In the genomic region with DNA sequence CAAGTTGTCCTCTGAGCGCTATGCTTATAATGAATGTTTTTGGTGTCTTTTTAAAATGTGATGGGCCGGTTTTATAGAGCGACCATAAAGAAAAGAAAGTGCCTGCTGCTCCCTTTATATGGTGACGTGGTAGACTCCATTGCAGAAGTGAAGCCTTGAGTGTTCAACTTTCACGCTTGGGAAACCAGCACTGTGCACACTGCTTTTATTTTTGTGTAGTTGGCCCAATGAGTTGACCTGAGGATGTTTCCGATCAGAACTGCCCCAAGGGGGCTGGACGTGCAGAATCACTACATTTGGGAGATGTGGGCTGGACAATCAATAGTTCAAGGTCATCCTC, we compare ENCODE assay signal across 10 mouse cellular contexts. TPM values are rescaled to one million over a fixed set of nuclear protein-coding genes. Genes with fewer than 3 reads are reported as not detected.
DNase-seq lines count a peak whose midpoint lies in the region; ATAC-seq lines count a peak whose summit lies in the region.
"Had no signal": no experiment of that assay in that cellular context is flagged by ENCODE, and none has a peak within 500 bp of the region (broad histone marks: within the 10 kb centered on the region; RNA-seq: fewer than 3 reads in every experiment).

No protein-coding gene starts in this region.

- WGBS in kidney, embryonic 15.5 days = 74% methylated on average over 7 of the region's 7 CpGs
- 80% methylated on average over 7 of the region's 7 CpGs for WGBS in hindbrain, embryonic 15.5 days
- WGBS in midbrain, embryonic 16.5 days = 82% methylated on average over 7 of the region's 7 CpGs

- H3K27ac ChIP-seq in kidney, embryonic 15.5 days = 0 out of 2 replicates have a peak overlapping the region, but pooled peaks have one; percentile 10
- peak overlapping the region; percentile 49 for H3K27ac ChIP-seq in brown adipose tissue, adult 24 weeks (replicated peaks; ENCODE audit: low read depth, low read length)
- peak overlapping the region; percentile 99; the same call in 1 of the 2 replicates for H3K27ac ChIP-seq in hindbrain, embryonic 15.5 days (replicated peaks)
- no peak overlapping the region for H3K27ac ChIP-seq in midbrain, embryonic 16.5 days (ENCODE audit: low read length)

- H3K27me3 ChIP-seq in kidney, embryonic 15.5 days = no peaks in the 10 kb centered on the region
- no peaks in the 10 kb centered on the region for H3K27me3 ChIP-seq in hindbrain, embryonic 15.5 days
- H3K27me3 ChIP-seq in midbrain, embryonic 16.5 days (ENCODE audit: control insufficient read depth, insufficient read depth, low read depth, low read length) = no peaks in the 10 kb centered on the region

- no peak for DNase-seq in kidney, postnatal 4 days
- no peak for DNase-seq in urinary bladder, adult 18-20 months (ENCODE audit: low spot score in 2 of 2)
- no peak for DNase-seq in left cerebral cortex, adult 8-10 months (ENCODE audit: low spot score in 2 of 2)
- DNase-seq in frontal cortex, postnatal 10 days (ENCODE audit: low spot score in 2 of 2) = no peak
- DNase-seq: spleen, adult 18-20 months had no signal

- no peak for ATAC-seq in kidney, embryonic 15.5 days (replicated peaks; ENCODE audit: low FRiP score)
- no peak for ATAC-seq in hindbrain, embryonic 15.5 days (ENCODE audit: low FRiP score, low read depth)
- ATAC-seq in midbrain, embryonic 16.5 days = no peak

- no peaks in the 10 kb centered on the region for H3K36me3 ChIP-seq in kidney, embryonic 15.5 days
- H3K36me3 ChIP-seq in hindbrain, embryonic 15.5 days = no peaks in the 10 kb centered on the region
- no peaks in the 10 kb centered on the region for H3K36me3 ChIP-seq in midbrain, embryonic 16.5 days (ENCODE audit: control insufficient read depth, insufficient read depth, low read length)

- H3K9ac ChIP-seq in kidney, embryonic 15.5 days = peak overlapping the region; percentile 86
- H3K9ac ChIP-seq in hindbrain, embryonic 15.5 days = peak overlapping the region; percentile 82; the same call in 1 of the 2 replicates
- H3K9ac ChIP-seq in midbrain, embryonic 16.5 days (ENCODE audit: low read depth, low read length) = peak overlapping the region; percentile 70; the same call in 1 of the 2 replicates

- H3K4me1 ChIP-seq in kidney, embryonic 15.5 days = peaks cover 51% of the 10 kb centered on the region
- H3K4me1 ChIP-seq in brown adipose tissue, adult 24 weeks (ENCODE audit: control insufficient read depth, insufficient read depth, insufficient read length, low read length) = peaks cover 14% of the 10 kb centered on the region
- H3K4me1 ChIP-seq in hindbrain, embryonic 15.5 days (replicated peaks) = peaks cover 50% of the 10 kb centered on the region
- peaks cover 35% of the 10 kb centered on the region for H3K4me1 ChIP-seq in midbrain, embryonic 16.5 days (ENCODE audit: control insufficient read depth, insufficient read depth, low read length)

- peak overlapping the region; percentile 92 for H3K4me3 ChIP-seq in kidney, embryonic 15.5 days (replicated peaks)
- H3K4me3 ChIP-seq in brown adipose tissue, adult 24 weeks (ENCODE audit: insufficient read depth, low read depth, low read length) = peak overlapping the region; percentile 68
- H3K4me3 ChIP-seq in hindbrain, embryonic 15.5 days = peak overlapping the region; percentile 84
- peak overlapping the region; percentile 73 for H3K4me3 ChIP-seq in midbrain, embryonic 16.5 days (ENCODE audit: low read depth, low read length)

- H3K9me3 ChIP-seq in kidney, embryonic 15.5 days (replicated peaks) = no peaks in the 10 kb centered on the region
- no peaks in the 10 kb centered on the region for H3K9me3 ChIP-seq in hindbrain, embryonic 15.5 days
- no peaks in the 10 kb centered on the region for H3K9me3 ChIP-seq in midbrain, embryonic 16.5 days (replicated peaks; ENCODE audit: control insufficient read depth, low read length, poor library complexity, severe bottlenecking)

- peak overlapping the region; percentile 83 for H3K4me2 ChIP-seq in kidney, embryonic 15.5 days
- peak overlapping the region; percentile 83 for H3K4me2 ChIP-seq in hindbrain, embryonic 15.5 days
- H3K4me2 ChIP-seq in midbrain, embryonic 16.5 days (ENCODE audit: low read length) = peak overlapping the region; percentile 85

RNA-seq across cellular contexts. Expression of a gene that starts 1.8 kb away (rescaled TPM):
- polyA plus RNA-seq in kidney, embryonic 15.5 days (2015; fragmentation: Nextera tagmentation; extraction: Ambion mirVana) = 7.5 and 8.1 TPM in 2 replicates
- 6.1 and 7.4 TPM in 2 replicates for polyA plus RNA-seq in brown adipose tissue, adult 24 weeks (2012; ENCODE audit: insufficient read depth, insufficient read length, missing spikeins)
- polyA plus RNA-seq in hindbrain, embryonic 15.5 days (2015; fragmentation: Nextera tagmentation; extraction: Ambion mirVana) = 7.5 and 8.7 TPM in 2 replicates
- polyA plus RNA-seq in midbrain, embryonic 16.5 days (2015; fragmentation: Nextera tagmentation; extraction: Ambion mirVana) = 5.9 and 7.7 TPM in 2 replicates
- 10 to 100 TPM; 10.2 to 15.0 (median 13.0) TPM for total RNA-seq in left cerebral cortex, adult 8-10 months (2022)

RNA-seq across cellular contexts. Expression of a gene that starts 12.1 kb away (rescaled TPM):
- 0.13 TPM in 1 of 2 replicates, not detected in the other for polyA plus RNA-seq in kidney, embryonic 15.5 days (2015; fragmentation: Nextera tagmentation; extraction: Ambion mirVana)
- not detected in 2 replicates for polyA plus RNA-seq in brown adipose tissue, adult 24 weeks (2012; ENCODE audit: insufficient read depth, insufficient read length, missing spikeins)
- 0.06 and 0.26 TPM in 2 replicates for polyA plus RNA-seq in hindbrain, embryonic 15.5 days (2015; fragmentation: Nextera tagmentation; extraction: Ambion mirVana)
- polyA plus RNA-seq in midbrain, embryonic 16.5 days (2015; fragmentation: Nextera tagmentation; extraction: Ambion mirVana) = 0.14 and 0.15 TPM in 2 replicates
- under 1 TPM; 0.59 to 0.81 (median 0.68) TPM for total RNA-seq in left cerebral cortex, adult 8-10 months (2022)
- total RNA-seq: hematopoietic stem cell, adult 5-6 weeks had no signal

RNA-seq across cellular contexts. Expression of a gene that starts 48.7 kb away (rescaled TPM):
- 178 and 203 TPM in 2 replicates for polyA plus RNA-seq in kidney, embryonic 15.5 days (2015; fragmentation: Nextera tagmentation; extraction: Ambion mirVana)
- 132 and 141 TPM in 2 replicates for polyA plus RNA-seq in brown adipose tissue, adult 24 weeks (2012; ENCODE audit: insufficient read depth, insufficient read length, missing spikeins)
- polyA plus RNA-seq in hindbrain, embryonic 15.5 days (2015; fragmentation: Nextera tagmentation; extraction: Ambion mirVana) = 218 and 239 TPM in 2 replicates
- 218 and 245 TPM in 2 replicates for polyA plus RNA-seq in midbrain, embryonic 16.5 days (2015; fragmentation: Nextera tagmentation; extraction: Ambion mirVana)
- 100 to 1,000 TPM; 256 to 282 (median 272) TPM for total RNA-seq in left cerebral cortex, adult 8-10 months (2022)
